Mouse (Mus musculus) midbrain, postnatal 0 days (tissue): ENCODE data around the gene Src. TPM values are rescaled to one million over a fixed set of nuclear protein-coding genes. Genes with fewer than 3 reads are reported as not detected.

Experiments used
- ATAC-seq: fragments of 200-750 bp; cut with Nextera tagmentation; 2 replicates; pipeline ENCODE4 v1.8.0; 2017; ENCODE audit warnings: moderate number of reproducible peaks, mild to moderate bottlenecking, moderate TSS enrichment, moderate library complexity; ENCODE audit not compliant: low FRiP score
- DNase-seq: peaks from one replicate; pipeline ENCODE4 v3.0.0-alpha.2; 2015; ENCODE audit warnings: low spot score
- H3K27ac ChIP-seq: fragments of 300-500 bp; sonication (generic); 2 replicates; pipeline ENCODE4 v1.5.1; 2014; ENCODE audit warnings: low read depth, mild to moderate bottlenecking, low read length, mixed read lengths
- H3K27me3 ChIP-seq: fragments of 300-500 bp; sonication (generic); 2 replicates; pipeline ENCODE4 v1.6.1; 2014; ENCODE audit warnings: low read length, control low read depth, mixed read lengths; ENCODE audit not compliant: insufficient read depth
- H3K36me3 ChIP-seq: fragments of 300-500 bp; sonication (generic); 2 replicates; pipeline ENCODE4 v1.6.1; 2014; ENCODE audit warnings: low read length, control low read depth, mixed read lengths; ENCODE audit not compliant: insufficient read depth
- H3K4me1 ChIP-seq: fragments of 300-500 bp; sonication (generic); 2 replicates; pipeline ENCODE4 v1.6.1; 2014; ENCODE audit warnings: mild to moderate bottlenecking, control low read depth, antibody characterized with exemption, low read length, mixed read lengths; ENCODE audit not compliant: insufficient read depth
- H3K4me2 ChIP-seq: fragments of 300-500 bp; sonication (generic); 2 replicates; pipeline ENCODE4 v1.6.1; 2014; ENCODE audit warnings: low read depth, mild to moderate bottlenecking, low read length, mixed read lengths; ENCODE audit not compliant: poor library complexity, severe bottlenecking
- H3K4me3 ChIP-seq: fragments of 300-500 bp; sonication (generic); 2 replicates; pipeline ENCODE4 v1.5.1; 2014; ENCODE audit warnings: low read depth, mild to moderate bottlenecking, low read length, moderate library complexity
- H3K9ac ChIP-seq: fragments of 300-500 bp; sonication (generic); replicated peaks from 2 replicates; pipeline ENCODE4 v1.6.1; 2014; ENCODE audit warnings: mild to moderate bottlenecking, low read length, moderate library complexity, mixed read lengths; ENCODE audit not compliant: poor library complexity, severe bottlenecking
- H3K9me3 ChIP-seq: fragments of 300-500 bp; sonication (generic); 2 replicates; pipeline ENCODE4 v1.6.1; 2016; ENCODE audit warnings: low read length, control low read depth
- CTCF ChIP-seq: IDR thresholded peaks from 2 replicates; pipeline ENCODE4 v1.5.1; 2016; ENCODE audit warnings: antibody characterized with exemption, mild to moderate bottlenecking
- WGBS: fragments of 180-500 bp; shearing (Covaris S2); extraction: QIAGEN DNeasy Blood & Tissue Kit; methylation state at CpG from one replicate; pipeline ENCODE4 v1.1.7; 2014; 5-methylcytosine and 5-hydroxymethylcytosine counted together
- polyA plus RNA-seq: library from polyadenylated mRNA; unstranded; fragments of >200 nt; fragmentation: Nextera tagmentation; extraction: Ambion mirVana; gene quantifications from 2 replicates; pipeline ENCODE4 v1.2.1, GENCODE M21; 2015
- total RNA-seq: library from RNA; depleted of rRNA; stranded (reverse); fragments of >200 nt; gene quantifications from 2 replicates; pipeline ENCODE4 v1.2.3, GENCODE M21; 2014

The Src gene
- total and polyA plus RNA-seq, 2 experiments from 2014 or later, result 26.6 to 129 TPM

DNA sequence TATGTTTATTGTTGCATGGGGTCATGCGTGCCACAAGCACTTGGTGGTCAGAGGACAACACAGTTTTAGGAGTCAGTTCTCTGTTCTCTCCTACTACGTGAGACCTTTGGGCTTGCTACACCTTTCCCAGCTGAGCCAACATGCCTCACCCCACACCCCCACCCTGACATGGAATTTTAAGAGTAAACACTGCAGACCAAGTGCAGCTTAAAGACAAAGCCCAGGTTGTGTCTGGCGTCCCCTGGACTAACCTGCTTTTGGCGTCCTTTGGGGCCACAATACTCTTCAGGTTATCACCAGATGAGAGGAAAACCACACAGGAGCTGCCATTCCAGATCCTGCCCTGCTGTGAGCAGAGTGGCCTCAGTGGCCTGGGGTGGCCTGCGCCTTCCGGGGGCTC is 23.4 kb upstream of the Src start:
- Histone ChIP-seq H3K36me3 (peaks cover 17% of the 10 kb centered on the region), H3K9me3 (no peaks in the 10 kb centered on the region), H3K27ac (no peak overlapping the region), H3K27me3 (no peaks in the 10 kb centered on the region), H3K9ac (no peak overlapping the region), H3K4me3 (no peak overlapping the region), H3K4me2 (no peak overlapping the region), H3K4me1 (no peaks in the 10 kb centered on the region)
- DNase-seq (no peak), ATAC-seq (no peak)
- TF ChIP-seq CTCF, result no peak
- WGBS, result 75% methylated on average over 6 of the region's 6 CpGs

DNA sequence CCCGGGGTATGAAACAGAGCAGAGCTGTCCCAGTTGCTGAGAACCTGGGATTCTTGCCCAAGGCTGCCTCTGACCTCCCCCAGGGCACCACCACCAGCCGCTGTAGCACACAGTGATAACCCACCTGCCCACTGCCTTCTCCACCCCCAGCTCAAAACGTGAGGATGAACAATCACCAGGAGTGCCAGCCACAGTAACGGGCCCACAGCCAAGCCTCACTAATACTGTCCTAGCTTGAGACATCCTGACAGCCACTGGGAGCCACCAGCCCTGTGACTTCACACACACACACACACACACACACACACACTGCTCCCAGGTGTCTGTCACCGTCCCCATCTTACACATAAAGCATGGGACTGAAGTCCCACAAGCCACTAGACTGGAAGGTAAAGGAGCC is 22.9 kb upstream of the Src start:
- Histone ChIP-seq H3K9me3 (no peaks in the 10 kb centered on the region), H3K4me3 (no peak overlapping the region), H3K9ac (no peak overlapping the region), H3K36me3 (peaks cover 17% of the 10 kb centered on the region), H3K27me3 (no peaks in the 10 kb centered on the region), H3K27ac (no peak overlapping the region), H3K4me2 (no peak overlapping the region), H3K4me1 (no peaks in the 10 kb centered on the region)
- DNase-seq (peak; percentile 10), ATAC-seq (no peak)
- 71% methylated on average over 5 of the region's 5 CpGs for WGBS
- no peak for TF ChIP-seq CTCF

DNA sequence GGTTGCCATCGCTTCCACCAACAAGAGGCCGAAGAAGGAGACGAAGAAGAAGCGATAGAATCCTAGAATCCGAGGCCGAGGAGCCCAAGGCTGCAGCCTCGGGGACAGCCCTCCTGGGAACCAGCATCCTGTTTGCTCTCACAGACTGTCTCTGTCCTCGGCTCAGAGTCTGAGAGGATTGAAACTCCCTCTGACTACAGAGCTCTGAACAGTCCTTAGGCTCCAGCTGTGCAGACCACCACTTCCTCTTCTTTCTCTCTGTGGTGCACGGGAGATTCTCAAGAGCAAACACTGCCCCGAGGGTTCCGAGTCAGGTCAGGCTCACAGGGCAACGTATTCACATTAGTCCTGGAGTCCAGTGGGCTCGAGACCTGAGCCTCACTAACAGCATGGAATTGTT is 22.3 kb upstream of the Src start:
- 54% methylated on average over 13 of the region's 13 CpGs for WGBS
- no peaks in the 10 kb centered on the region for H3K4me1 ChIP-seq

DNA sequence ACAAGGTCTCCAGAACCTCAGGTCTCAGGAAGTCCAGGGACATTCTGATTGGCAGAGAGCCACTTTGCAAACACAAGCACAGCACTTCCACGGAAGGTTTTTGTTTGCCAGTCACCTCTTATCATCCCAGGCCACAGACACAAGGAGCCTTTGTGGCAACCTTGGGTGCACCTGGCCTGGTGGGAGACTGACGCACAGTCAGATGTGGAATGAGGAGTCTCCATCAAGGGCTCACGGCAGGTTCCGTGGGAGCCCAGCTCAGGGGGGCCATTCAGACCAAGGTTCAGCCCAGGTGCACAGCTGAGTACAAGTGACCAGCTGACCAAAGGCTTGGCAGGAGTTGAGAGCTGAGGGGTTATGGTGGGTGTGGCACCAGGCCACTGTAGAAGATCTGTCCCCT is 20.9 kb upstream of the Src start:
- 94% methylated on average over 4 of the region's 4 CpGs for WGBS
- DNase-seq (no peak), ATAC-seq (no peak)
- no peak overlapping the region for H3K4me3 ChIP-seq
- no peaks in the 10 kb centered on the region for H3K9me3 ChIP-seq
- H3K4me2 ChIP-seq, result no peak overlapping the region
- H3K27ac ChIP-seq, result no peak overlapping the region
- no peak for TF ChIP-seq CTCF
- H3K9ac ChIP-seq, result no peak overlapping the region
- H3K4me1 ChIP-seq, result no peaks in the 10 kb centered on the region
- peaks cover 17% of the 10 kb centered on the region for H3K36me3 ChIP-seq
- H3K27me3 ChIP-seq, result no peaks in the 10 kb centered on the region

More for the DNA sequence above, 22.3 kb upstream of the Src start:
- peaks cover 17% of the 10 kb centered on the region for H3K36me3 ChIP-seq
- H3K27ac ChIP-seq, result no peak overlapping the region; the same call in 1 of the 2 replicates
- H3K27me3 ChIP-seq, result no peaks in the 10 kb centered on the region
- H3K9ac ChIP-seq, result no peak overlapping the region
- no peak for TF ChIP-seq CTCF
- H3K4me2 ChIP-seq, result no peak overlapping the region
- H3K9me3 ChIP-seq, result no peaks in the 10 kb centered on the region
- H3K4me3 ChIP-seq, result no peak overlapping the region
- no peak for ATAC-seq
- DNase-seq, result peak; percentile 12

DNA sequence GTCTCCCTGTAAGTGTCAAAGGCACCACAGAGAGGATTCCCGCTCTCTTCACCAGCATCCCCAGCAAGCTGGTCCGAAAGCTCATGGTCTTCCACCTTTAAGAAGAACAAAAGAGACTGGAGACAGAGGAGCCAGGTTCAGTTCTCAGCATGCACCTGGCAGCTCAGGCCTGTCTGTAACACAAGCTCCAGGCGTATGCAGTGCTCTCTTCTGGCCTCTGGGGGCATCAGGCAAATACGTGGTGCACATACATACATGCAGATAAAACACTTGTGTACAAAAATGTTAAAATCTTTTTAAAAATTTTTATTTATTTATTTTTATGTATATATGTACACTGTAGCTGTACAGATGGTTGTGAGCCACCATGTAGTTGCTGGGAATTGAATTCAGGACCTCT is 19.7 kb upstream of the Src start:
- H3K36me3 ChIP-seq, result peaks cover 17% of the 10 kb centered on the region
- no peaks in the 10 kb centered on the region for H3K27me3 ChIP-seq
- H3K4me2 ChIP-seq, result no peak overlapping the region
- no peak overlapping the region for H3K4me3 ChIP-seq
- no peak overlapping the region for H3K9ac ChIP-seq
- H3K27ac ChIP-seq, result no peak overlapping the region
- 99% methylated on average over 4 of the region's 4 CpGs for WGBS
- TF ChIP-seq CTCF, result peak; percentile 39
- no peak for ATAC-seq
- no peaks in the 10 kb centered on the region for H3K4me1 ChIP-seq
- DNase-seq, result no peak
- H3K9me3 ChIP-seq, result no peaks in the 10 kb centered on the region

DNA sequence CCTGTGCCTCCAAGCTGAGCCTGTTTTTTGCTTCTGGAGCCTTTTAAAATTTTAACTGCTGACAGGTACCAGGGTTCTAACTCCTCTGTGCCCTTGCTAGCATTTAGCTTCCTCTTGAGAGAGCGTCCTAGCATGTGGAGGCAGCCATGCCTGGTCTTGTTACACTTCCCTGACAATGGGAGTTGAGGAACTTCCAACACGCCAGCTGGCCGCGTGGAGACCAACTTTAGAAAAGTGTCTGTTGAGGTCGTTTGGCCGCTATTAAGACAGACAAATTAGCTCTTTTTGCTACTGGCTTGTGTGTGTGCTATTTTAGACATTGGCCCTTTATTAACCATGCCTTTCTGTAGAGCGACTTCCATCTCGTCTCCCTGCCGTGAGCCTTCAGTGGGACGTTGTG is 18.4 kb upstream of the Src start:
- ATAC-seq (no peak), DNase-seq (no peak)
- no peak overlapping the region for H3K4me3 ChIP-seq
- no peak for TF ChIP-seq CTCF
- H3K27ac ChIP-seq, result no peak overlapping the region
- peaks cover 17% of the 10 kb centered on the region for H3K36me3 ChIP-seq
- H3K4me2 ChIP-seq, result no peak overlapping the region
- 90% methylated on average over 10 of the region's 10 CpGs for WGBS
- no peaks in the 10 kb centered on the region for H3K4me1 ChIP-seq
- no peaks in the 10 kb centered on the region for H3K27me3 ChIP-seq
- no peaks in the 10 kb centered on the region for H3K9me3 ChIP-seq
- no peak overlapping the region for H3K9ac ChIP-seq
